Mouse (Mus musculus): ENCODE results near the gene Fam83g. TPM values are rescaled to one million over a fixed set of nuclear protein-coding genes. Genes with fewer than 3 reads are reported as not detected.

Gene Fam83g
- total RNA-seq, 2 experiments from 2014 or later, result 0.14 TPM; not detected in 1

DNA sequence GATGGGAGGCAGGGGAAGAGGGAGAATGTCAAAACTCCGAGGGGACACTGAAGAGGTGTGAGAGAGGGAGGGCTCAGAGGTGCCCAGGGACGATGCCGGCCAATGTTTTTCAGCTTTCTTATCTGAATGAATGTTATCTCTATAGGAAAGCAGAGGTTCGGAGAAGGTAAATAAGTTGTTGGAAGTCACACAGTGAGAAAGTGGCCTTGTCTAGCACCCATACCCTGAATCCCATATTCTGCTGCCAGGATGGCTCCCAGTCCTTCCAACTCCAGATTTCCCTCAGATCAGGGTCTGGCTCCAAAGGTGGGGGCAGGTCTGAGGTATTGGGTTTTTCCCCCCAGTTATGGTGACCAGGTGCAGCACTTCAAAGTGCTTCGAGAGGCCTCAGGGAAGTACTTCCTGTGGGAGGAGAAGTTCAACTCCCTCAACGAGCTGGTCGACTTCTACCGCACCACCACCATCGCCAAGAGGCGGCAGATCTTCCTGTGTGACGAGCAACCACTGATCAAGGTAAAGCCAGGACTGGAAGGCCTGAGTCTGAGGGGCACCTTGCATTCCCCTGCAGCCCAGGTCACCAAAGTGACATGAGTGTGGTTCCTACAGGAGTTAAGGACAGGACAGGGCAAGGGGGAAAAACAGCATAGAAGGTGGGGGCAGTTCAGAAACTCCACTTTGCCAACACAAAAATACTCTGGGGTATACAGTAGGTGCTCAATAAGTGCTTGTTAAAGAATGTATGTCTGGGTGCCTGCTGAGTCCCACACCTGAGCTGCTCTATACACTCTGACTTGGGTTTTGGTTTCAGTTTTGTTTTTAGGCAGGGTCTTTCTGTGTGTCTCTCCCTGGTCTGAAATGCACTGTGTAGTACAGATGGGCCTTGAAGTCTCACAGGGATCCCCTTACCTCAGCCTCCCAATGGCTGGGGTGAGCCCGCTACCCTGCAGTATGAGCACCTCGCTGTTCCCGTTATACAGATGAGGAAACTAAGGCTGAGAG, 14.1 kb upstream of the Fam83g start:
- intact Hi-C loops (cut with DNase I), result no loop called here
- no peak for DNase-seq (ENCODE audit: low spot score)

DNA sequence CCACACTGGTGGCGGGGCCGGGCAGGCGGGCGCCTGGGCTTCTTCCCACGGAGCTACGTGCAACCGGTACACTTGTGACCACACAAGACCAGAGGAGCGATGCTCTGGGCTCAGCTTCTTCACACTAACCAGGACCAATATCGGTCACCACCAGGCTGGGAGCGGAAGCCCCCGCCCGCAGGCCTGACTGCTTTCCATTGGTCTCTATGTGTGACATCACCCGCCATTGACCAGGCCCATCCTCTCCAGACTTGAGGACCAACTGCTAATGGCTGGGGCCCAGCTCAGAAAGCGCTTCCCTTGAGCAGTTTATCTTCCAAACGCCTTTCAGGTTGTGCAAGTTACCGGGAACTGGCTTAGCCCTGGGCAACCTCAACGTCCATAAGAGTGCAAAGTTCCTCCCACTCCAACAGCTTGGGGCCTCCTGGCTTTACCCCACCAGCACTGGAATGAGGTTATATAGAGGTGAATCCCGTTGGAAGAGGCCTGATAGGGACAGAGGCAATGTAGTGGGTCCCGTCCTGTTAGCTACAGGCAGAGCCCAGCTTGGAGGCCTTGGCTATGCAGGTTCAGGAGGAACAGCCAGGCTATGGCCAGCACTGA, 12.0 kb upstream of the Fam83g start:
- intact Hi-C loops (cut with DNase I), result no loop called here
- DNase-seq (ENCODE audit: low spot score), result no peak

DNA sequence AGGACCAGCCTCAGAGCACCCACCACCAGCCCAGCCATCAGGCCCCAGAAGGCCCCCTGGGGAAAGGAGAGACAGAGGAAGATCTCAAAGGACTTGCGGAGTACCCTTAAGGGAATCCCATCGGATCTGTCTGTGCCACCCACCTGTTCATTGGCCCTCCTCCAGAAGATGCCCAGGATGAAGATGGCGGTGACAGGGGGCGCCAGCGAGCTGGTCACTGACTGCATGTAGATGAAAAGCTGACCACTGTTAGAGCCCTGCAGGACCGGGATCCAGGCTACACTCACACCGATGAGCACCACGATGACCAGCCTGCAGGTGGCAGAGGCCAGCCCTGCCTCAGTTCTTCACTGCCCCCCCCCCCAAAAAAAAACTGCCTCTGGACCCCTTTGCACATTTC, 10.2 kb upstream of the Fam83g start:
- no peak for DNase-seq (ENCODE audit: low spot score)
- intact Hi-C loops (cut with DNase I), result no loop called here

DNA sequence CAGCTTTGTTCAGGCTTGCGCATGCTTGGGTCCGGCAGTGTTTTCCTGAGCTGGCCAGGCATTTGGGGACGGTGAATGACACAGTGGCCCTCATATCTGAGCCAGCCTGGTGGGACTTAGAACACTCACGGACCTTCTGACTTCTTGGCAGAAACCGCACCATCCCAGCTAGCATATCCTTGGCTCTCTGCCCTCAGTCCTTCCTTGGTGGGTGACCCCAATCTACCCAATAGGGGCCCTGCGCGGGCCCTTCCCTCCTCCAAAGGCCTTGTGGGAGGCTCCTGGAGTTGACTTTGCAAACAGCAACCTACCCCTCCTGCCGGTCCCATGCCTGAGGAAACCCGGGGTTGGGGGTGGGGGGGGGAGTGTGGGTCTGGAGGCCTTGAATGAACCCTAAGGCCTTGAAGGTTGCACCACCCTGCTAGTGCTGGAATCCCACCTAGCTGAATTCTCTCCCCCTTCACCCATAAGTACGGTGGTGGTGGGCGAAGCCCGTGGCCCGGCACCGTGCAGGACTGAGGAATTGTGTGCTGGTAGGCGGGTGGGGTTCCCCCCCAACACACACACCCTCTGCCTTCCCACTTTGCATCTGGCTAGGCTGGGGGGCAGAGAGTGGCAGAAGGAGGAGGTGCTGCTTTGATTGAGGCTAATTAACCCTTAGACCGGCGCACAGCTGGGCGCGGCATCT, 9.6 kb upstream of the Fam83g start:
- no peak for DNase-seq (ENCODE audit: low spot score)
- intact Hi-C loops (cut with DNase I), result no loop called here

DNA sequence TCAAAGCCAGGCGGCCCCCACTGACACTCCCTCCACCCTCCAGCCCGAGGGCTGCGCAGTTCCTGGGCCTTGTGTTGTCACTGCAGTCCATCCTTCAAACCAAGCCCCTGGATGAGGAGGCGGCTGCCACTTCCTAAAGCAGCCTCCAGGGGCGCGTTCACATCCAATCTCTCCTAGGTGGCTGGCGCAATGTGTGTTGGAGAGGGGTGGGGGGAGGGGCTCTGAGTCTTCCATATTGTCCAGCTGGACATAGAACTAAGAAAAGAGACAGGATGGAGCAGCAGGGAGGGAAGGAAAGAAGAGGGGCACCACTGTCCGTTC, 9.1 kb upstream of the Fam83g start:
- no peak for DNase-seq (ENCODE audit: low spot score)
- intact Hi-C loops (cut with DNase I), result no loop called here

DNA sequence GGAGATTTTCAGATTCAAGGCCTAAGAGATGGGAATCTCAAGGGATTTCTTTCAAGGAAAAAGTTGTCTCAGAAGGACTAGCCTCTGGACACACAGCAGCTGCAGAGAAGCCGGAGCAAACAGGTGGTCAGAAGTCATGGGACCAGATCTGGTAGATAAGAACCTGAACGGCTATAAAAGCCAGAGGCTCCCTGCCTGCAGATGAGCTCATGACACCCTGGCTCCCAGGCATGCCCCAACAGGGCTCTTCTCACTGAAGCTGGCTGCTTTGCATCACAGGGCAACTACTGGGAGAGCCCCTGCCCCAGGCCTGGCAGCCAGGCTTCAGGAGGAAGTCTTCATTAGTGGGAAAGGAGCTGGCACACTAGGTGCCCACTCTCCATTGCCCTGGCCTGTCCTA, 8.6 kb upstream of the Fam83g start:
- intact Hi-C loops (cut with DNase I), result no loop called here
- no peak for DNase-seq (ENCODE audit: low spot score)

DNA sequence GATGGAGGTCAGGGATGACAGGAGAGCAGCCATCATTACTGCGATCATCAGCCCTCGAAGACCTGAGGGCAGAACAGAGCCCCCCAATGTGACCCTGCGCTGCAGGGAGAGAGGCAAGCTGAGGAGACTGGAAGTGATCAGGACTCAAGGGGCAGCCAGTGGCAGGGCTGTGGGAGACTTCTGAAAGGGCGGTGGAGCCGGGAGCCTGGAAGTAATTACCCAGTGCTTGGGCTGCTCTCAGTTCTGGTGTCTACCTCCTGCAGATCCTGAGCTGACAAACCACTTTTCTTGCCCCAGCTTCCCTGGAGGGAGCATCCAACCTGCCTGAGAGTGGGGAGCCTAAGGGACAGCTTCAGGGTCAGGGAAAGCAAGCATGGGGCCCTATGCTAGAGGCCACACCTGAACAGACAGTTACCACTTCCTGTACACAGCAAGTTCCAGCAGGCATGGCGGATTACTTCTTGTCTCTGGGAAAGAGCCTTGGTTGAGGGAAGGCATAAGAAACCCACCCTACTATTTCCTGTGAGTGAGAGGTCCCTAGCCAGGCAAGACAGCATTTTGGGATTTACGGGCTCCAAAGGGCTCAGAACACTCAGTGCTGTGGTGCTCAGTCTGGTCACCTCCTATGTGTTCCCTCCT, 7.6 kb upstream of the Fam83g start:
- DNase-seq (ENCODE audit: low spot score), result no peak

DNA sequence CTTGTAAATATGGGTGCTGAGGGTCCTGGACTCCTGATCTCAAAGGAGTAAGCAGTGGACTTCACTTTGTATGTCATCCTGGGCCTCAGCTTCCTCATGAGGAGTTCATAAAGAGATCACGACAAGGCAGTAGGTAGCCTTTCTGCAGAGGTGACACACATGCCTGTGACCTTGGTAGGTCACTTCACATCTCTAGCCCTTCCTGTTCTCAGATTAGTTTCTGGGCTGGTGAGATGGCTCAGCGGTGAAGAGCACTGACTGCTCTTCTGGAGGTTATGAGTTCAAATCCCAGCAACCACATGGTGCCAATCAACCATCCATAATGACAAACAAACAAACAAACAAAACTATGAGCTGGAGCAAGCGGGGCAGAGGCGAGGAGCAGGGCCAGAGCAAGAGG, 6.2 kb upstream of the Fam83g start:
- no peak for DNase-seq (ENCODE audit: low spot score)
- intact Hi-C loops (cut with DNase I), result no loop called here

More for the DNA sequence above, 7.6 kb upstream of the Fam83g start:
- intact Hi-C loops (cut with DNase I), result no loop called here

DNA sequence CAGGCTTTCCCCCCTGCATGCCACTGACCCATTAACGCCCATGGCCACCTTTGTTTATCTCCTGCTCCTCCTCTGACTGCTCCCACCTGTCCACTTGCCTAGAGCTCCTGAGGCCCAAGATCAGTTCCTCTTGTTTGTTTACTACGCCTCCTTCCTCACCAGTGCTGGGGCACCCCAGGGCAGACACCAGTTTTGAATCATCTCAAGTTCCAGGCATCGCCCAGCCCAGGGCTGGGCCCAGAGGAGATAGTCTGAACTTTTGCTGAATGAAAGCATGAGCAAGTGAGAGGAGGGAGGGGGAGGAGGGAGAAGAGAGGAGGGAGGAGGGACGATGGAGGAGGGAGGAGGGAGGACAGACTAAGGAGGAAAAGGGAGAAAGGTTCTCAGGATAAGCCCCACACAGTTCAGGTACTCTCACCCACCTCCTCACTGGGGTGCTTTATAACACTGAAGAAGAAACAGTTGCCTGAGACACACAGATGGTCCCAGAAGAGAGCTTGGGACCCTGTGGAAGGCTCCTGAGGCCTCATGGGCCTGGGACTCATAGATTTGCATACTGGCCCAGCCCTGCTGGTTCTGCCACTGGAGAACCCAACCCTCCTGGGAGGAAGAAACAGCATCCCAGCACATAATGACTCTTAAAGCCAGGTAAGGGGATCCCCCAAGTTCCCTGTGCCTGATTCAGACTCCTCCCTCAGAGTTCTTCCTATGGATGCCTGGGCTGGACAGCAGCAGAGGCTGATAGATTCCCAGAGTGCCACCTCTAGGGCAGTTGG, 4.6 kb upstream of the Fam83g start:
- intact Hi-C loops (cut with DNase I), result no loop called here
- no peak for DNase-seq (ENCODE audit: low spot score)

DNA sequence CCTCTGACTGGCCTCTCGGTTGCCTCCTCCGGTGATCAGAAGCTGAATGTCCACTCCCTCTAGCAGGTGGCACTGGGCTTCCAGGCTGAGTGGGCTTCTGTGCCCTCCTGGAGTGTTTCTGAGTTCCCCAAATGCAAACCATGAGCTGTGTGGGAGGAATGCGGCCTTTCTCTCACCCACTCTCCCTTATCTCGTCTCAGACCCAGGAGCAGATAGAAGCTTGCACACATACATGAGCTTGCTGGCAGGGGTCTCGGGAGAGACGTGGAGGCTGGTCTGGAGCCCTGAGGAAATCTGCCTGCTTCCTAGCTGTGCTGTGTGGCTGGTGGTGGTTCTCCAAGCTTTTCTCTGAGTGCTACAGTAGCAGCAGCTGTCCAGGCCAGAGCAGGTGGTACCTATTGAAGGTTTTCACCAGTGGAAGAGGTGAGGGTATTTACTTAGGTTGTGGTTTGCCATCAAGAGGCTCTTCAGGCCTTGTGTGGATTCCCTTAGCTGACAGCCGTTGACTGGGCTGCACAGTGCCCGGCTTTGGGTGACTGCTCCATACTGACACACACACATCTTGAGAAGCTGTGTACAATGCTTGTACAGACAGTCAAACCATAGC, 1.3 kb downstream of the Fam83g start:
- no peak for DNase-seq (ENCODE audit: low spot score)
- intact Hi-C loops (cut with DNase I), result no loop called here

DNA sequence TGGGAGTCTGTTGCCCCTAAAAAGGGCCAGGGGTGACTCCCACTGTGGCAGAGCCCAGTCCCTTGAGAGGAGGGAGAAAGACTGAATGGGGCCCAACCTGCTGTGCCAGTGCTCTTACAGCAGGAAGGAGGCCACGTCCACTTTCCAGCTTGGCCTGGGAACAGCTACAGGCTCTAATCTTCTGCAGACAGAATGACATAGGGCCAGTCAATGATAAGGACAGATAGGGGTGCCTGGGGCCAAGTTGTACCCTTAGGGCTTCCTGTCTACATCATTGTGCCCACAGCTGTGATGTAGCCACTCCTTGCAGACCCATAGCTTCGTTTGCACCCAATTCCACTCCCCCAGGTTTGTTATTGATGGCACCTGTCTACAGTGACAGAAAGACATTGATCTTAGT, 2.2 kb downstream of the Fam83g start:
- no peak for DNase-seq (ENCODE audit: low spot score)

DNA sequence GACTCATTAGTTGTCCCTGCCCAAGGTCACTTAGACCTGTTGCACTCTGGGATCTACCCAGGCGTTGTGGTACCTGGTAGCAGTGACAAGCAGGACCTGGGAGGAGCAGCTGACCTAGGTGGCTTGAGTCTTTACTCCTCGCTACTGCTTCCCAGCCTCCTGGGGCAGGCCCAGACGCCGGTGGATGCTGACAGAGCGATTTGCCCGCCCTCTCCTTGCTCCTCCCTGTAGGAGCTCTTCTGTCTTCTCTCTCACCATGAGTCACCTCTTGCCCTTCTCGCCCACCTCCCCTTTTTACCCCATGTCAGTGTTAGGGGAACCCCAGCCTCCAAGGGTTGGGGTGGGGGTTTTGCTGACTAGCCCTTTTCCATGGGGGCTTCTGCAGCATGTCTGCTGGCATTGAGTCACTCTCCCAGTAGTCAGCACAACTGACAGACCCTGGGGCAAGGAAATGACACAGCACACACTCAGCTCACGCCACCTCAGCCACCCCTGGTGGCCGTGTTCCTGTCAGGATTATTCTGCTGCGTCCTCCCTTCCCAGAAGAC, 3.1 kb downstream of the Fam83g start:
- intact Hi-C loops (cut with DNase I), result no loop called here
- DNase-seq (ENCODE audit: low spot score), result no peak

More for the DNA sequence above, 2.2 kb downstream of the Fam83g start:
- intact Hi-C loops (cut with DNase I), result no loop called here

DNA sequence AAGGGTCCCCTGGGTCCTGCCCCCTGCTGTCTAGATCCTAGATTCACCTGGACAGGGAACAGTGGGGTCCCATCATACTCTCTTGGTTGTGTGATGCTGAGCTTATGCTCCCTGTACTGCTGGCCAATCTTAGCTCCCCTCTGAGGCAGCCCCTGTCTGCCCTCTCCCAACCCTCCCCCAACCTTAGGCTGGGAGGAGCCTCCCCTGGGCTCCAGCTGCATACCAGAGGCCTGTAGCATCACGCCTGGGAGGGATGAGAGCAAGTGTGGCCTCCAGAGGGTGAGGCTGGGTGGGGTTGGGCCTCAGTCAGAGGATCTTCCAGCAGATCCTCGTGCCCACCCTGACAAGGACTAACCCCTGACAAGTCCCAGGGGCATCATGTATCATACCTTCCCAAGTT, 3.7 kb downstream of the Fam83g start:
- DNase-seq (ENCODE audit: low spot score), result no peak

DNA sequence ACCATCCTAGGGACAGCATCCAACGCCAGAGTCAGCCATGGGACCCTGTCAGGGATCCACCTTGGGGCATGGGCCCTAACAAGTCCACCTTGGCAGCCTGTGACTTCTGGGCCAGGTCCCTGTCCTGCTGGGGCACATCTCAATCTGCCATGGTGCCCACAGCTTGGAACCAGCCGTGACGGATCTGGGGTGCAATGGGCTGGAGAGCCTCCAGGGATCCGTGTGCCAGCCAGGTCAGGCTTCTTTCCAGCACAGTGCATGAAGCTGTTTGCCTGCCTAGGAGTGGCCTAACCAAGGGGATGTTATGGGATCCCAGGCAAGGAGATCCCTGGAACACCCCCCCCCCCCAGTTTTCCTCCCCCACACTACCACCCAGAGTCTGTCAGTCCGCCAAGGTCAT, 9.1 kb downstream of the Fam83g start:
- intact Hi-C loops (cut with DNase I), result no loop called here
- no peak for DNase-seq (ENCODE audit: low spot score)

More for the DNA sequence above, 3.7 kb downstream of the Fam83g start:
- intact Hi-C loops (cut with DNase I), result no loop called here

DNA sequence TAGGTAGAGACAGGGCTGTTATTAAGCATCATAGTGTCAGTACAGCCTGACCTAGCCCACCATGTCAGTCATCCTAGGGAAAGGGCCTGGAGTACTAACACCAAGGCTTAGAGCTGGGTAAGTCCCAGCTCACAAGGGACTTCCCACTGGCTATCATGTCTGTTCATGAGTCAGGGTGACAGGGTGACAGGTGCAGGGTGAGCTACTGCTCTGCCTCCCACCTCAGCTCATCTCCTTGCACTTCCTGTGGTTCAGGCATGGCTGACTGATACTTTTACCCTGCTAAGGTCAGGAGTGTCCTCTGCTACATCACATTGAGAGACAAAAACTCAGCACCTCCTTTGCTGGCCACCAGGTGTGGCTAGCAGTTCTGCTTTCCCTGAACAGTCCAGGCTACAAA, 15.0 kb downstream of the Fam83g start:
- intact Hi-C loops (cut with DNase I), result no loop called here
- DNase-seq (ENCODE audit: low spot score), result no peak

DNA sequence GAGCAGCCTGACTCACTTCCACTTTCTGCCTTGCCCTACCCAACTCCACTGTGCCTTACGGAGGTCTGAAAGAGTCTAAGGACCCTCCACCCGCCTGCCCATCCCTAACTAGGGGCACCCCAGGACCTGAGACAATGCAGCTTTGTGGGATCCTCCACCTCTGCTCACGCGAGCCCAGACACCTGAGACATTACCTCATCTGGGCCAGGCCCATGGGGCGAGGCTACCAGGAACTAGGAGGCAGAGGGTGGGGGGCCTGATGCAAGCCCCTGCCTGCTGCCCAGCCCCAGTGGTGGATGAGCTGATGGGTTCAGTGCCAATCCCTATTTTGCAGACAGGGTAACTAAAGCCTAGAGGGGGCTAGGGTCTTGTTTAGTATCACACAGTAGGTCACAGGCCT, 15.6 kb downstream of the Fam83g start:
- DNase-seq (ENCODE audit: low spot score), result no peak
- intact Hi-C loops (cut with DNase I), result no loop called here

DNA sequence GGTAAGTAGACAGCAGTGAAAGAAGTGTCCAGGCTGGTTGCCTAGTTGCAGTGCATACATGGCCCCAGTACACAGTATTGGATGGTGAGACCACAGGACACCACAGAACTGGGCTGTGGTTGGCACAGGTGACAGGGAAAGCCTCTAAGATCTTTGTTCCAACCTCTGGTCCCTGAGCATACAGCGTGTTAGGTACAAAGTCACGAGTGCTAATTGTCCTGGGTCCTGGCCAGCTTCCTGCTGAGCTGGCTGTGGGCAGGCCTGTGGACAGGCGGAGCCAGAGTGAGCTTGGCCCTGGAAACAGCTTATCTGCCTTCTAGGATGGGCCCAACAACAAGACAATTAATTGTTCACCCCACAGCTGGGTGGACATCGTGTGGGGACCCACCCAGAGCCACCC, 16.0 kb downstream of the Fam83g start:
- no peak for DNase-seq (ENCODE audit: low spot score)
- intact Hi-C loops (cut with DNase I), result no loop called here

DNA sequence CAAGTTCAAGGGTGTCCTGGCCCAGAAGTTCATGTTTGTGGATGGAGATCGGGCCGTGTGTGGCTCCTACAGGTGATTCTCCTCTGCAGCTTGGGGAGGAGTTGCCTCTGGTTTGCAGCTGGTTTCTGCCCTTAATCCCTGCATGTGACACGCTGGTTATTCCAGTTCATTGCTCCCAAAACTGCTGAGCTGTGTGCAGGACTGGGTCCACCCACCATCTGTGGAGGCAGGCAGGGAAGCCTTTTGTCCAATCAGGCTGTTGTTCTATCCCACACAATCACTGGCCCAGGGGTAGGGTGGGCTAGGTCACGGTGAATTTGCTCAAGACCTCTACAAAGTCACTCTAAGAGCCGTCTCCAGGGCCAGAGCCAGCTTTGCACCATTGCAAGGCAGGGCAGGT, 17.8 kb downstream of the Fam83g start:
- DNase-seq (ENCODE audit: low spot score), result no peak
- intact Hi-C loops (cut with DNase I), result no loop called here

DNA sequence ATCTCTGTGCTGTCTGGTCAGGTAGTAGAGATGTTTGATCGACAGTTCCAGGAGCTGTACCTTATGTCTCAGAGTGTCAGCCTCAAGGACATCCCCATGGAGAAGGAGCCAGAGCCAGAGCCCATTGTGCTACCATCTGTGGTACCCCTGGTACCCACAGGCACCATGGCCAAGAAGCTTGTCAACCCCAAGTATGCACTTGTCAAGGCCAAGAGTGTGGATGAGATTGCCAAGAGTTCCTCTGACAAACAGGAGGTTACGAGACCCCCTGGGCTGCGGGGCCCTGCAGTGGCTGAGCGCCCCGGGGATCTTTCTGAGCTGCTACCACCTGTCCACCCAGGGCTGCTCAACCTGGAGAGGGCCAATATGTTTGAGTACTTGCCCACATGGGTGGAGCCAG, 18.6 kb downstream of the Fam83g start:
- intact Hi-C loops (cut with DNase I), result no loop called here
- no peak for DNase-seq (ENCODE audit: low spot score)

Data from heart, postnatal 25 days (tissue).